Mouse (Mus musculus) c-Kit-negative CD71-positive TER-119-positive erythroid progenitor cells, embryonic 14.5 days (primary cell): Measurements from ENCODE around the gene Pkd1l2.
A peak's percentile ranks its signal among the peaks of the same experiment; 100 is the strongest.

Source experiments
- DNase-seq: peaks from one replicate; pipeline ENCODE4 v3.0.0-alpha.2; 2013; ENCODE audit warnings: low read depth, low spot score

Gene Pkd1l2

DNA sequence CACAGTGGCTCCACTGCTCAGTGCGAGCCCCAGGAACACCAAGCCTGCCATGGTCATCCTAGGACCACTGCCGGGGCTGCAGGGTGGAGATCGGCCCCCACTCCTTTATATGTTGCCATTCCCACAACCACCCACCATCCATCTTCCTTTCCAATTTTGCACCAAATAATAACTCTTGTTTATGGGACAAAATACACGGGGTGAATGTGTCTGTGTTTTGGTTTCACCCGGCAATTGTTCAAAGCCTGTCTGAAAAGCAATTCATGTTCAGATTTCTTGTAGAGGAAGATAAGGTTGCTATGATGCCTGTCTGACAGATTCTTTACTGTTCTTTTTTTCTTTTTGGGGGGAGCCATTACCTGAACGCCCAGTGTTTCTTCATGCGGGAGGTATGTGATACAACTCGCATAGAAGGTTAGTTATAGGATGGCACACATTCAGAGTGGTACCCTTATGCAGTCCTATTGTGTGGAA, at the start of gene Pkd1l2:
Gene Pkd1l2 (minus strand): TSS at position 51 of the 474 bp plus-strand sequence.
- DNase-seq = no peak

DNA sequence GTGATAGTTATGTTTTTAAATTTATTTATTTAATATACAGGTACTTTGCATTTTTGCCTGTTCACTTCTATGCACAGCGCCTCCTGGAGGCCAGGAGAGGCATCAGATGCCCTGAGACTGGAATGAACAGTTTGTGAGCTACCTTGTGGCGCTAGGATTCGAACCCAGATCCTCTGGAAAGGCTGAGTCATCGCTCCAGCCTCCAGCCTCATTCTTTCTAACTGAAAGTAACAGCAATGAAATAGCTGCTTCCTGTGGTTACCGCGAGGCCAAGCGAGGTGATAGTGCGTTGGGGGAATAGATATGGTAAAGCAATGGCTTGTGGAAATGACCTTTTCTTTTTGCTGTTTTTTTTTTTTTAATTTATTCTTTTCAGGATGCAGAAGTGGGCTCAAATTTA, 44.8 kb upstream of the Pkd1l2 start:
- DNase-seq = no peak

DNA sequence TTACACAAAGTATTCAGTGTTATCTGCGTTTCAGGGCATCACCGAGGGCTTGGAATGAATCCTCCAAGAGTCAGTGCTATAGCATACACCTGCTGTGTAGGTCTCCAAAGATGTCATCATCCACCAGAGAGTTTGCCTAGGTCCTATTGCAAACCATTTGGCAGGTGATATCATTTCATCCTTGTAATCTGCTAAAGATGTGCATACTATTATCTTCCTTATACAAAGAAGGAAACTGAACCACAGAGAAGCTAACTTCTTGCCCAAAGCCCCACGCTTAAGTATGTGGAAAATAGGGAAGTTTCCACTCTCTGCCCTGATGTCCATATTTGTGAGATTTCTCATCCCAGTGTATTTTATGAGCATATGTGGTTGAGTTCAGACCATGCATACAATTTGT, 44.2 kb upstream of the Pkd1l2 start:
- DNase-seq = no peak

DNA sequence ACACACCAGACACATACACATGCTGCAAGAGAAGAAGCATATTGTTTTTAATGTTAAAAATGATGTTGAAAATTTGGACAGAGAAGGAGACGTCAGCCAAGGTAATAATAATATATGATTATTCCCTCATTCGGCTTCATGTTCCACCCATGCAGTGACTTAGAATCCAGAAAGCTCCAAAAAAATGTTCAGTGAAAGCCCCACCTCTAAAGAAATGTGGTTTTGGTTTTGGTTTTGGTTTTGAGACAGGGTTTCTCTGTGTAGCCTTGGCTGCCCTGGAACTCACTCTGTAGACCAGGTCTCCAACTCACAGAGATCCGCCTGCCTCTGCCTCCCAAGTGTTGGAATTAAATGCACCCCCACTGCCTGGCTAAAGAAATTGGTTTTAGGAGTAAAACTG, 43.6 kb upstream of the Pkd1l2 start:
- no peak for DNase-seq

DNA sequence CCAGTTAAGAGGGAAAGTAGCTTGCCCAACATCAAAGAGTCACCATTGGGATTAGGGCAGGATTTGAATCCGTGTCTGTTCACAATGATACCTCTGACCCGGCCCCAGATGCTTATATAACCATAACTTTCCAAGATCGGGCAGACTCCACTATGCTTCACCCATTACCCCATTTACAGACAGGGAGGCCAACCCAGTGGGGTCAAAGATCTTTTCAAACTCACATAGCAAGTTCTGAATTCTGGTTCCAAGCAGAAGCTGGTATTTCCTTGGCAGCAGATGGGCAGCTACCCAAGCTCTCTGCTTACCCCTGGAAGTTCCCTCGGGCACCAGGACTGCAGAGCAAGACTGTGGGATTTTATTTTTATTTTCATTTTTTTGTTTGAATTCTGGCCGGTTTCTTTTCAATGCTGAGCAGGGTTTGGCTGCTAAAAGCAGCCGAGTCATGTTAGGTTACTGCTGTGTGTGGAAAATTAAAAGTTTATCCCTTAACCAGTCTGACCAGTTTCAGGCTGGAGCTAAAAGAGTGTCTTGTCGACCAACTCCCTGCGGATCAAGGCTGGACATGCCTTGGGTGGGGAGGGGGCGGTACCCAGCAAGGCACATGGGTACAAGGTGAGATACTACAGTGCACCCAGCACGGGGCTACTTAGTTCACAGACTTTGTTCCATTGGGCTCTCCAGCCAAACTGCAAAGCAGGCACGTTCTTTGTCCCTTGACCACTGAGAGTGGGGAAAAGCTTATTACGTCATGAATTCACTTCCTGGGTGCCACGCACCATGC, 41.8 kb upstream of the Pkd1l2 start:
- no peak for DNase-seq

DNA sequence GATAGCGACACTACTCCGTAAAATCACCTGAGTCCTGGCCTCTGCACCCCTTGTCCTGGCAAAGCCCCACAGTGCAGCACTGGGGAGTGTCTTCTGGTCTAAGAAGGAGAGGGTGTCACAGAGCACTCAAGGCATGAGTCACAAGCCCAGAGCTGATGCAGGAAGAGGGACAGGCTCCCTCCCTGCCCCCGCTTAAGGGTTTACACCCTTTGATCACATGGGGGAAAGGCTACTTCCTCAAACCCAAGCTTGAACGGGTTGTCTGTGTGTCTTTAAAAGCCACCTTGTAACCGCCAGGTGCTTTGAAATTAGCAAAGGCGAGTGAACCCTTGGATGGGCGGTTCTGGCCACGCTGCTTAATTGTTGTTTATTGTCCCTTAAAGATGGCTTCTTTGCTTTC, 39.0 kb upstream of the Pkd1l2 start:
- no peak for DNase-seq

DNA sequence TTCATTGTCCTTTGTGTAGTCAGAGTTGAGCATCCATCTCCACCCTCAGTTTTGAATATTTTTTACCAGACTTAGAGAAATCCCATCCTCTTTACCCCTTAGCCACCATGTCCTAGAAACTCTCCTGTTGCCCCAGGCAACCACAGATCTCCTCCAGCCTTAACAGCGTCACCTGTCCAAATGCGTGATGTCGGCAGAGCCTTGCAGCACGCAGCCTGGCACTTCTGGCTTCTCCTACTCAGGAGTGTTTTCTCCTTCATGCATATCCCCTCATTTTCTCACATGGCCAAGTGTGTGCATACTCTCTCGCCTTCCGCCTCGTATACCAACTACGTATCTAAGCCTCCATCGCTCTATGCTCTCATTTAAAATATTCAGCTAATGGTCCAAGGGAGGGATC, 36.2 kb upstream of the Pkd1l2 start:
- no peak for DNase-seq

DNA sequence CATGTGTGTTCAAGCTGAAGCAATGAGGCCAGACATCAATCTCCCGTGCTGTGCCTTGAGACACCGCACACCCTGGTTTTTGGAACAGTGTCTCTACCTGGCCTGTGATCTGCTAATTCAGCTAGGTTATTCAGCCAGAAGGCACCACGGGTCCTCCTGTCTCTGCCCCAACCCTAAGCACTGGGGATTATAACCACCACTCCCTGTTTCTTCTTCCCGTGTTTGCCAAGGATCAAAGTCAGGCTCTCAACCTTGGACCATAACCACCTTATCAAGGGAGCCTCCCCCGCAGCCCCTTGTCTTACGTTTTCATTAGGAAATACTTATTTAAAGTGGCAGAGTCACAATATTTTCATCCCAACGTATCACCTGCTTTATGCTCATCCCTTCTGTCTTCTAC, 34.3 kb upstream of the Pkd1l2 start:
- no peak for DNase-seq

DNA sequence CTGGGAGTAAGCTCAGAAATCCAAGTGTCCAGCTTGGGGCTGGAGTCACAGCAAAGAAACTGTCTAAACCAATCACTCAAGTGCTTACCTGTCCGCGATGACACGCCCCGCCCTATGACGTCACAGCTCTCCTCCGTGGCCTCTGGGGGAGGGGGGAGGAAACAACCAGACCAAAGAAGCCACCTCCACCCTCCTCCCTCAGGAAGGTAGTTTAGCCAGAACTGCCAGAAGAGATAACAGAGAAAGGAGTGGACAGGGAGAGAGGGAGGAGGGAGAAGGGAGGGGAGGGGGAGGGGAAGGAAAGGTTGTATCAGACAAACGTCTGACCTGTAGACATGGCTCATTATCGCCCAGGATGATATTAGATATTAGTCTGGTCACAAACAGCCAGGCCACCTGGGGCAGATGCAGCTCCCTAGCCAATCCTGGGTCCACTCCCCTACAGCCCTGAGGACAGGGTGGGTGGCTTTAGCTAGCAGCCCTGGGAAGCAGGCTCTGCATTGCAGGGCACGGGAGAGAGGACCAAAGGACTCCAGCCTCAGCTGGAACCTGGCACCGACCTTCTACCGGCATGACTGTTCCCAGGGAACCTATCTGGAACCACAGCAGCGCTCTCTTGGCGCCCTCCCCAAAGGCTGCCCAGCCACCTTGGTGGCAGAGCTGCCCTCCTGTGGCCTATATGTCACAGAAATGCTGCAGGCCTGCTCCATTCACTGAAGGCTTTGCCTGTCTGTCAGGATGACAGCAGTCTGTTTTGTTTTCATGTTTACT, 33.6 kb upstream of the Pkd1l2 start:
- DNase-seq = peak; percentile 15

DNA sequence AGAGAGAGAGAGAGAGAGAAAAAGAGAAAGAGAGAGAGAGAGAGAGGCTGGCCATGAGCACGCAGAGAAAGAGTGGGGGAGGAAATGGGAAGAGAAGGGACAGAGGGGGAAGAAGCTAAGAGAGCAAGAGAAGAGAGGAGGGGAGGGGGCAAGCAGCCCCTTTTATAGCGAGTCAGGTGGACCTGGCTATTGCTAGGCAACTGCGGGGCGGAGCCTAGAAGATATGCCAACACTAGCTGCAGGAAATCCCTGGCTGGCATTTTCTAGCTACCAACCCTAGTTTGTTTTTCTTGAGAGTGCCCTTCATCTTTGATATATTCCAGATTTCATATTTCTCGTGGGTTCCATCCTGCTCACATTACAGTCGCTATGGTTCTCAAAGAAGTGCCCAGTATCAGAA, 32.8 kb upstream of the Pkd1l2 start:
- DNase-seq = no peak

DNA sequence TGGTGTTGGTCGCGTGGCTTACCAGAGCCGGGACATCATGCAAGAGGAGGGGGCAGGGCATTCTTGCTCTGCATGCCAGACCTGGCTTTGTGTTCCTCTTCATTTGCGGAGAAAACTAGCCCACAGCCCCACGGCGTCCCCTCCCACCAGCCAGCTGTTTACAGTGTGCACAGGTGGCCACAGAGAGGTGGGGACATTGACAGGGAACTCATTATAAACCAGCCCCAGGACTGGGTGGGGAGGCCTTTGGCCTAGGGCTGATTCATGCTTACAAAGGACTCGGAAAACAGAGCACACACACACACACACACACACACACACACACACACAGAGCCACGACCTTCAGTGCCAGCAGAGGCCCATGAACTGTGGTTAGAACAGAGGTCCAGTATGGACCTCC, 30.0 kb upstream of the Pkd1l2 start:
- no peak for DNase-seq

DNA sequence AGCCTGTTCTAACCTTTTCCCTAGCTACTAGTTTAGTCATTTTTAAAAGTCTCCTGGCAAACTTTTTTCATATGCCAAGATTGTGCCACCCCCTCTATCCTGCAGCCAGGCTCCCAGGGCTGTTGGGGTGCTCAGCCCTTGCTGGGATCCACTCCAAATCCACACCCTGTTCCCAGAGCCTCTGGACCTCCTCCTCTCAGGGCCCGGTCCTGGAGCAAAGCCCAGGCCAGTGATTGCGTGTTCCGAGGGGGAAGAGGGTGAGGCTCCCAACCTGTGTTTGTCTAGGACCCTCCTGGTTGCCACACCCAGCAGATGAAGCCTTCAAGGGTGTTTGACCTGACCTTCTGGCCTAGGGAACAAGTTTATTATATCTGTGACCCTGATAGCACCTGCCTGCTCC, 29.4 kb upstream of the Pkd1l2 start:
- no peak for DNase-seq

DNA sequence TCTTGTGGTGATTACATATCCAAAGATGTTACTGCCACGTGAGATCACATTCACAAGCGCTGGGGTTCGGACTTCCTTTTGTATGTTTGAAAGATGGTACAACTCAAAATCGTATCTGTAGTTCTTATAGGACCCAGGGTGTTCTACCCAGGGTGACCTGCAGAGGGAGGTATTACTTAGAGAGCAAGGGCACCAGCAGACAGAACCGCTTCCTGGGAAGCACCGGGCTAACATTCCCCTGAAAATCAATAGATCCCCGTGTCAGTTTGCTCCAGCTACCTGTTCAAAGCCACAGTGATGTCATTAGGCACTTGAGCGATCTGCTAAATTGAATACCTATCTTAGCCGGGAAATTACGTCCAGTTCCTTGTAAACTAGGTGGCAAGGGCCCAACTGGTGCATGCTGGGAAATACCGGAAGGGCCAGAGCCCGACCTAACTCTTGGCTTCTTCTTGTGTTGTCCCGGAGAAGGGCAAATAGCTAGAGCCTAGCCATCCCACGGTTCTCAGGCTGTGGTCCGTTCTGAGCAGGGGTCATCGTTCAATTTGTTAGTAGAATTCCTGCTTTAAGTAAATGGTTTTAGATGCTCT, 27.6 kb upstream of the Pkd1l2 start:
- DNase-seq = no peak

DNA sequence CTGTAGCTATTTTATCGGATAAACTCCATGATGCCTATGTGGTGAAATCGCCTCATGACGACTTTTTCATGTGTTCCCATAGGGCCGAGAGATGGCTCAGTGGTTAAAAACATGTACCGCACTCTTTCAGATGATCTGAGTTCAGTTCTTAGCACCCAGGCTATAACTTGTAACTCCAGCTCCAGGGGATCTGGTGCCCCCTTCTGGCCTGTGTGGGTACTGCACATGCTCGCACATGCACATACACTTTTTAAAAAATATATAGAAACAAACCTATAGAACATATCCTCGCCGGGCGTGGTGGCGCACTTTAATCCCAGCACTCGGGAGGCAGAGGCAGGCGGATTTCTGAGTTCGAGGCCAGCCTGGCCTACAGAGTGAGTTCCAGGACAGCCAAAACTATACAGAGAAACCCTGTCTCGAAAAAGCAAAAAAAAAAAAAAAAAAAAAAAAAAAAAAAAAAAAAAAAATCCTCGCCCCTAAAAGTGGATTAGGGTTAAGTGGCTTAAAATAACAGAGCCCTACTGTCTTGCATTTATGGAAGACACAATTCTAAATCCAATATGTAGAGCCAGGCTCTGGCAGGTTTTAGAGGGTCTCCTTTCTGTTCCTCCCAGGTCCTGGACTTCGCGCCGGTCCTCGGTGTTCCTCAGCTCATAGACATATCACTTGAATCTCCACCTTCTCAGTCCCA, 26.9 kb upstream of the Pkd1l2 start:
- DNase-seq = no peak

DNA sequence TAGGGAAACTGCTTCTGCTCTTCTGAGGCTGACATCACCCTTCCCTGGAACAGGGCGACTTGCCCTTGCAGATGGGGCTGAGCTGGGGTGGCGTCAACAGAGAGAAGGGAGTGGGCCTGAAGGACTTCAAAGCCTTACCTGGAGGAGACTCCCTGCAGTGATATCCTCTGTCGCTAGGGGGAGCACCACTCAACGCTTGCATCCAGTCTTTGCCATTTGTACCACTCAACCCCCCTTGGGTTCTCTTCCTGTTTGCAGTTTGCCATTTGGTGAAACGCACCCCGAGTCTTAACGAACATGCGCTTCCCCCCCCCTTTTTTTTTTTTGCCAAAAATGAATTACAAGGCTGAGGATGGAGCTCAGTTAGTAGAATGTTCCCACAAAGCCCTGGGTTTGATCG, 25.3 kb upstream of the Pkd1l2 start:
- DNase-seq = peak; percentile 52

DNA sequence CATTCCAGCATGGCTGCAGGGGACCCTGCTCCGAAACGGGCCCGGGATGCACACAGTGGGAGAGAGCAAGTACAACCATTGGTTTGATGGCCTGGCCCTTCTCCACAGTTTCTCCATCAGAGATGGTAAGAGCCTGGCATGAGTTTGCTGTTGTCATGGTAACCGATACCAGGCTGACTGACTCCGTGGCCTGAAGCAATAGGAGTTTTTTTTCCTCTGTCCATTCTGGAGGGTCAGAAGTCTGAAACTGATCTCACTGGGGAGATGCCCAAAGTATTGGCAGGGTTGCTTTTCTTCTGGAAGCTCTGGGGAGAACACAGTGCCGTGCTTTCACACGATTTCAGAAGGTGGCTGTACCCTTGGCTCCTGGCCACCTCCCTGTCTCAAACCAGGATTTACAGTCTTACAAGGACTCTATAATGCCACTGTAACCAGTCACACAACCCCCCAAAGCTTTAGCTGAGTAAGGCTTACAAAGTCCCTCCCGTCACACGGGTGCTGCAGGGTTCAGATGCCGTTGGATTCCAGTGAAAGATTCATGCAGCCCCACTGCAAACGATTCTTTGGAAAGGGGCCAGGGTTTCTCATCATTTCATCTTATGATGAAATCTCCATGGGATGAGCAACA, 15.4 kb upstream of the Pkd1l2 start:
- no peak for DNase-seq

DNA sequence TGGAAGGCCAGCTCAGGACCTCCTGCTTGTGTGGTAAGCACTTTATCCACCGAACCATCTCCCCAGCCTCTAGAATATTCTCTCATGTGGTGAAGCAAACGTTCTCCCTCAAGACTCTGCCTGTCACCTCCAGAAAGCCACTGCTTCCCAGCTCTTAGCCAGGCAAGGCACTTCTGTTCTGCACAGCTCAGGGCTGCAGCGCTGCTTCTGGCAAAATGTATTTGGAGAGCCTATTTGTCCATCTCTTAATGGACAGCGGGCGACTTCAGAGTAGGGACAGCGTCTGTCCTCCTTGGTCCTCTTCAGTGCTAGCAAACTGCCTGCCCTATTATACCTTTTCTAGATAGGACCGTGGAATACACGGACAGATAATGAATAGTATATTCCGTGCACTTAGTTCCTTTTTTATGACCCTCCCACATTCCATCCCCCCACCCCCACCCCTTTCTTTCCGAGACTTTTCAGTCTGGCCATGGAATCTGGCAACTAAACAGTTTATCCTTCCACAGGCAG, 14.9 kb upstream of the Pkd1l2 start:
- DNase-seq = no peak

DNA sequence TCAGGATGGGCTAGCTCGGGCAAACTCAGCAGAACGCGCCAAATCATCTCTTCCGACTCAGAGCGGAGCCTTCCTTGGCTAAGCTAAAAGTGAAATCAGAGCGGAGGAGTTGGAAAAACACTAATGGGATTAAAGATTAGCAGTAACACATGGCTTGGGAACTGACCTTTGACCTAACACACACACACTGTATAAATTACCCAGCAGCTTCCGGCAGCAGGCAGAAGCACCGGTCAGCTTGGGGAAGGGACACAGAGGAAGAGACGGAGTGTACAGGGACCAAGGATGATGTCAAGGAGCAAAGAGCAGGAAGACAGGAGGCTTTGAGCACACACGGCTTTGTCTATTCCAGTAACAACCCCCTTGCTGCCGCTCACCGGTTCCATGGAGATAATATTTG, 13.4 kb upstream of the Pkd1l2 start, which contains the start of gene Bco1:
Gene Bco1 (plus strand): TSS at position 208 of the 400 bp plus-strand sequence.
- no peak for DNase-seq

DNA sequence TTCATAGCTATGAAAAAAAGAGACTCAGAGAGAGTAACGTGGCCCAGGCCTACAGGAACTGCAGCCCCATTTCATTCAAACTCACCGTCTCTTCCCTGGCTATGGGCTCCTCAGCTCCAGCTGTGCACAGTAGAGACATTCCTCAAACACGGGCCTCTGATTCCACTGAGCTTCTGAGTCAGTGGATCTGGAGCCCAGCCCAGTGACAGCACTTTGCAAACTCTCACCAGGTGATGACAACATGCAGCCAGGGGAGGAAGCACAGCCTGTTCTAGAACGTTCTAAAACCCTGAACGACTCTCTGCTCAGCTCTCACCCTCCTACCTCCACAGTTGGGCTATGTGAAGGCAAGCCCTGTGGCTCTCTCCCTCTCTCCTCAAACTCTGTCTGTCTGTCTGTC, 11.8 kb upstream of the Pkd1l2 start:
- DNase-seq = no peak

DNA sequence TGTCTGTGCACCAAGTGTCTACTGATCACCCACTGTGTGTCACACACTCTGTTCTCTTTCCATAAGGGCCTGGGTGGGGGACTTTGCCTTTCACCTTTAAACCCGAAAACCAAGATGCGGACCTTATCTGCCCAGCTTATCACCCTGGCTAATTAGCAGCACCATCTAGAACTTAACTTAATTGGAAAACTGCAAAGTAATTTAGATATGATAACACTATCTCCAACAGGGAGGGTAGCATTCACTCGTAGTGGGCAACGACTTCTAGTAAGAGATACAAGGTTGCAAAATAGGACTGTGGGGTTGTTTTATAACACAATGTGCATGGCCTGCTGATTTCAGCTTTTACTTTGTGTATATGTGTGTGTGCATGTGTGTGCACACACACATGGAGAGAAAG, 7.6 kb upstream of the Pkd1l2 start:
- no peak for DNase-seq

DNA sequence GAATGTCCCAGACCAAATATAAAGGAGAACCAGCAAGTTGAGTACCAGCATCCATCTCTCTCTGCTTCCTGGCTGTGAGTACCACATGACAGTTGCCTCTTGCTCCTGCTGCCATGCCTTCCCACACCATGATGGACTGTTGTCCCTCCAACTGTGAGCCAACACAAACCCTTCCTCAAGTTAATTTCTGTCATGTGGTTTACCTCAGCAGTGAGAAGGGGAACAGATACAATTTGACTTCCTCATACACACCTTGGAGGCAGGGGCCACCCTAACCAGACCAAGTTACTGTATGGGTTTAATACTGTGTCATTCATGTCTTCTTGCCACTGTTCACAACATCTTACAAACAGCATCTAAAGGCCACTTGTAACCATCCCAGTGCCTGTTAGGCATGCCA, 4.8 kb upstream of the Pkd1l2 start:
- DNase-seq = no peak
